Mouse (Mus musculus) neural tube, embryonic 13.5 days (tissue): ENCODE data around the gene Pigl. TPM values are rescaled to one million over a fixed set of nuclear protein-coding genes. Genes with fewer than 3 reads are reported as not detected.
A peak's percentile ranks its signal among the peaks of the same experiment; 100 is the strongest.

Experiments used
- ATAC-seq: fragments of 200-750 bp; cut with Nextera tagmentation; 2 replicates; pipeline ENCODE4 v1.8.0; 2017; ENCODE audit warnings: low read depth, mild to moderate bottlenecking, moderate TSS enrichment, moderate library complexity
- H3K27ac ChIP-seq: fragments of 300-500 bp; sonication (generic); replicated peaks from 2 replicates; pipeline ENCODE4 v1.5.1; 2015; ENCODE audit warnings: moderate library complexity, mild to moderate bottlenecking, inconsistent platforms
- H3K27me3 ChIP-seq: fragments of 300-500 bp; sonication (generic); 2 replicates; pipeline ENCODE4 v1.6.1; 2015; ENCODE audit warnings: mild to moderate bottlenecking, inconsistent platforms
- H3K36me3 ChIP-seq: fragments of 300-500 bp; sonication (generic); 2 replicates; pipeline ENCODE4 v1.6.1; 2015; ENCODE audit warnings: mild to moderate bottlenecking, inconsistent platforms
- H3K4me1 ChIP-seq: fragments of 300-500 bp; sonication (generic); replicated peaks from 2 replicates; pipeline ENCODE4 v1.6.1; 2015; ENCODE audit warnings: inconsistent platforms
- H3K4me2 ChIP-seq: fragments of 300-500 bp; sonication (generic); 2 replicates; pipeline ENCODE4 v1.6.1; 2015; ENCODE audit warnings: inconsistent platforms, mild to moderate bottlenecking, moderate library complexity
- H3K4me3 ChIP-seq: fragments of 300-500 bp; sonication (generic); 2 replicates; pipeline ENCODE4 v1.5.1; 2015; ENCODE audit warnings: mild to moderate bottlenecking, inconsistent platforms
- H3K9ac ChIP-seq: fragments of 300-500 bp; sonication (generic); 2 replicates; pipeline ENCODE4 v1.6.1; 2015; ENCODE audit warnings: moderate library complexity, mild to moderate bottlenecking, inconsistent platforms
- H3K9me3 ChIP-seq: fragments of 300-500 bp; sonication (generic); 2 replicates; pipeline ENCODE4 v1.6.1; 2016; ENCODE audit warnings: inconsistent platforms
- WGBS: fragments of 180-500 bp; shearing (Covaris S2); methylation state at CpG from one replicate; pipeline ENCODE4 v1.1.7; 2015; 5-methylcytosine and 5-hydroxymethylcytosine counted together
- polyA plus RNA-seq: library from polyadenylated mRNA; unstranded; fragments of >200 nt; fragmentation: Nextera tagmentation; extraction: Ambion mirVana; gene quantifications from 2 replicates; pipeline ENCODE4 v1.2.1, GENCODE M21; 2015

The Pigl gene
- polyA plus RNA-seq, 1 experiment from 2014 or later = 7.7 TPM

- H3K4me3 ChIP-seq = peak overlapping the region; percentile 77
- ATAC-seq = no peak
- 0 out of 2 replicates have a peak, but pooled peaks cover 3% of the 10 kb centered on the region for H3K27me3 ChIP-seq
- H3K36me3 ChIP-seq = peaks cover 16% of the 10 kb centered on the region
- peaks cover 17% of the 10 kb centered on the region for H3K4me1 ChIP-seq
- H3K9me3 ChIP-seq = no peaks in the 10 kb centered on the region
- WGBS = 15% methylated on average over 7 of the region's 7 CpGs
- H3K27ac ChIP-seq = no peak overlapping the region
- peak overlapping the region; percentile 66 for H3K4me2 ChIP-seq
- H3K9ac ChIP-seq = peak overlapping the region; percentile 93
Measured at GRCm38 (mm10) chr11:62537590-62537989, 79.3 kb downstream of the Pigl start.

- peak overlapping the region; percentile 77 for H3K4me3 ChIP-seq
- H3K4me1 ChIP-seq = peaks cover 17% of the 10 kb centered on the region
- peak overlapping the region; percentile 66 for H3K4me2 ChIP-seq
- peak overlapping the region; percentile 93 for H3K9ac ChIP-seq
- peaks cover 8% of the 10 kb centered on the region; the same call in 1 of the 2 replicates for H3K36me3 ChIP-seq
- 0 out of 2 replicates have a peak, but pooled peaks cover 3% of the 10 kb centered on the region for H3K27me3 ChIP-seq
- H3K9me3 ChIP-seq = no peaks in the 10 kb centered on the region
- ATAC-seq = peak; percentile 87
- H3K27ac ChIP-seq = peak overlapping the region; percentile 82
- under 1% methylated on average over 61 of the region's 73 CpGs for WGBS
Measured at GRCm38 (mm10) chr11:62538321-62539088, 80.2 kb downstream of the Pigl start.

GRCm38 (mm10) chr11:62539089-62539890 is 81.0 kb downstream of the Pigl start, which contains the start of gene Cenpv:
Cenpv (minus strand) TSS chr11:62539261.
- peak within 1 kb of the TSS; percentile 93 for H3K9ac ChIP-seq
- peak within 1 kb of the TSS; percentile 77 for H3K4me3 ChIP-seq
- H3K4me1 ChIP-seq = peaks cover 17% of the 10 kb centered on the region
- WGBS = 8% methylated on average over 39 of the region's 57 CpGs
- peak within 1 kb of the TSS; percentile 82 for H3K27ac ChIP-seq
- H3K36me3 ChIP-seq = peaks cover 5% of the 10 kb centered on the region; the same call in 1 of the 2 replicates
- H3K4me2 ChIP-seq = peak within 1 kb of the TSS; percentile 66
- H3K27me3 ChIP-seq = 0 out of 2 replicates have a peak, but pooled peaks cover 3% of the 10 kb centered on the region
- peak; percentile 82 for ATAC-seq
- no peaks in the 10 kb centered on the region for H3K9me3 ChIP-seq

GRCm38 (mm10) chr11:62540167-62540566 is 81.9 kb downstream of the Pigl start:
- peaks cover 4% of the 10 kb centered on the region; the same call in 1 of the 2 replicates for H3K36me3 ChIP-seq
- H3K4me2 ChIP-seq = no peak overlapping the region
- ATAC-seq = no peak
- no peaks in the 10 kb centered on the region for H3K9me3 ChIP-seq
- no peak overlapping the region for H3K27ac ChIP-seq
- 0 out of 2 replicates have a peak, but pooled peaks cover 3% of the 10 kb centered on the region for H3K27me3 ChIP-seq
- H3K4me3 ChIP-seq = no peak overlapping the region
- peaks cover 17% of the 10 kb centered on the region for H3K4me1 ChIP-seq
- H3K9ac ChIP-seq = no peak overlapping the region
- 87% methylated on average over 7 of the region's 7 CpGs for WGBS

DNA sequence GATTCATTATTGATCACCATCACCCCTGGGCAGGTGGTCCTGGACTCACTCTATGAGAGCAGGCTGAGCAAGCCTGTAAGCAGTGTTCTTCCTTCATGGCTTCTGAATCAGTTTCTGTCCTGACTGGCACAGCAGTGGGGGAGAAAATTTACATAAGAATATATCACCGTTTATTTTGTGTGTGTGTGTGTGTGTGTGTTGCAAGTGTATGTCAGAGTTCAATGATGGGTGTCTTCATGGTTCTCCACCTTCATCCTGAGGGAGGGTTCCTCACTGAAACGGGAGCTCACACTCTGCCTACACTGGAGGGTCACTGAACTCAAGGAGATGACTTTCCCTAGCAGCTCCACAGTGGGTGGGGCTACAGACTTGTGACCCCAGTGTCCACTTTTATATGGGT is 82.7 kb downstream of the Pigl start:
- Histone ChIP-seq H3K4me1 (peaks cover 17% of the 10 kb centered on the region), H3K27ac (no peak overlapping the region), H3K4me3 (no peak overlapping the region), H3K9me3 (no peaks in the 10 kb centered on the region), H3K9ac (no peak overlapping the region), H3K27me3 (0 out of 2 replicates have a peak, but pooled peaks cover 3% of the 10 kb centered on the region), H3K36me3 (no peaks in the 10 kb centered on the region), H3K4me2 (no peak overlapping the region)
- no peak for ATAC-seq
- WGBS = 60% methylated on average over 2 of the region's 2 CpGs

- Histone ChIP-seq H3K4me2 (no peak overlapping the region), H3K9ac (no peak overlapping the region), H3K4me3 (no peak overlapping the region), H3K36me3 (no peaks in the 10 kb centered on the region), H3K9me3 (no peaks in the 10 kb centered on the region), H3K27ac (no peak overlapping the region), H3K27me3 (0 out of 2 replicates have a peak, but pooled peaks cover 3% of the 10 kb centered on the region), H3K4me1 (peaks cover 17% of the 10 kb centered on the region)
- WGBS = 85% methylated on average over 8 of the region's 8 CpGs
- ATAC-seq = no peak
Measured at GRCm38 (mm10) chr11:62541581-62541980, 83.3 kb downstream of the Pigl start.

GRCm38 (mm10) chr11:62543991-62544390 is 85.7 kb downstream of the Pigl start:
- 90% methylated on average over 3 of the region's 3 CpGs for WGBS
- 0 out of 2 replicates have a peak, but pooled peaks cover 3% of the 10 kb centered on the region for H3K27me3 ChIP-seq
- no peak overlapping the region for H3K4me3 ChIP-seq
- H3K9ac ChIP-seq = no peak overlapping the region
- H3K36me3 ChIP-seq = no peaks in the 10 kb centered on the region
- H3K27ac ChIP-seq = no peak overlapping the region
- no peak for ATAC-seq
- H3K4me2 ChIP-seq = no peak overlapping the region
- peaks cover 7% of the 10 kb centered on the region for H3K4me1 ChIP-seq
- H3K9me3 ChIP-seq = no peaks in the 10 kb centered on the region

DNA sequence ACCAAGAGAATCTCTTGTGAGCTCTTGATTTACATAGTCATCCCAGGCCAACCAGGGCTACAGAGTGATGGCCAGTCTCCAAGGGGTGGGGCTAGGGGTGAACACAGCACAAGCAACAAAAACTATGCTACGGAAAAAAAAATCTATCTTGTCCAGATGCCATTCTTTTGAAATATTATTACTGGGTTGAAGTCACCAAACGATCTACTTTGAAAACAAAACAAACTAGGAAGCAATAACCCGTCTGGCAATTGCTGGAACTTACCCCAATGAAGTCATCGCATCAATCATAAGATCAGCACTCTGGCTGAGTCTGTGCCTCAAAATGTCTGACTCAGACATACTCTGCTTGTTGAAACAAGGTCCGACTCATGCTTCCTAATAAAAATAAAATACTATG is 91.5 kb downstream of the Pigl start:
- ATAC-seq = no peak
- 18% methylated on average over 5 of the region's 5 CpGs for WGBS

GRCm38 (mm10) chr11:62550227-62550685 is 92.0 kb downstream of the Pigl start:
- peaks cover 23% of the 10 kb centered on the region for H3K36me3 ChIP-seq
- no peaks in the 10 kb centered on the region for H3K9me3 ChIP-seq
- peak overlapping the region; percentile 65 for H3K4me3 ChIP-seq
- peak overlapping the region; percentile 95 for H3K9ac ChIP-seq
- H3K4me1 ChIP-seq = peaks cover 40% of the 10 kb centered on the region
- no peaks in the 10 kb centered on the region for H3K27me3 ChIP-seq
- 1% methylated on average over 11 of the region's 11 CpGs for WGBS
- peak overlapping the region; percentile 99 for H3K27ac ChIP-seq
- ATAC-seq = peak; percentile 45
- peak overlapping the region; percentile 83 for H3K4me2 ChIP-seq

More for the DNA sequence above, 91.5 kb downstream of the Pigl start:
- Histone ChIP-seq H3K9ac (peak overlapping the region; percentile 95), H3K4me1 (peaks cover 35% of the 10 kb centered on the region), H3K27ac (peak overlapping the region; percentile 99), H3K27me3 (no peaks in the 10 kb centered on the region), H3K9me3 (no peaks in the 10 kb centered on the region), H3K4me2 (peak overlapping the region; percentile 83), H3K4me3 (peak overlapping the region; percentile 65), H3K36me3 (peaks cover 18% of the 10 kb centered on the region)

DNA sequence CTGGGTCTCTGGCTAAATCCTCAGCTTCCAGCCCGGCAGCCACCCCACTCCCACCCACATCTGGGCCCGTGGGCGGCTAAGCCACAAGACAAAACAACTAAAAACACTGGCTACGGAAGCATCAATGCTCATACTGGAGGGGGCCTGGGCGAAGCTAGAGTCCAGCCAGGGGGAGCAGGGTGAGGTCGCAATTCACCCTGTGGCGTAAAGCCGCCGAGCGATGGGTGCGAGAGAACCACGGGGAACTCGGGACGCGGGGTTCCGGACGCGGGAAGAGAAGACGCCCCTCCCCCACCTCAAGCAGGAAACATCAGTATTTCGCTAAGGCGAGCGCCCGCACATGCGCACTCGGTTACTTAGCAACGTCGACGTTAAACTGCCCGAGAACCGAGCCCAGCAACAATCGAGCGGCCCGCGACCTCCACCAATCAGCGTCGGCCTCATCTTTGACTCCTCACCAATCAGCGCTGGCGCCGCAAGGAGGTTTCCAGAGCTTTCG is 92.5 kb downstream of the Pigl start, which contains the start of gene Ubb:
Ubb (plus strand) TSS at position 445 of the 499 bp plus-strand sequence.
- under 1% methylated on average over 40 of the region's 40 CpGs for WGBS
- Histone ChIP-seq H3K27me3 (no peaks in the 10 kb centered on the region), H3K9ac (peak within 1 kb of the TSS; percentile 95), H3K9me3 (no peaks in the 10 kb centered on the region), H3K4me1 (peaks cover 45% of the 10 kb centered on the region), H3K4me2 (peak within 1 kb of the TSS; percentile 83), H3K27ac (peak within 1 kb of the TSS; percentile 99), H3K4me3 (peak within 1 kb of the TSS; percentile 65), H3K36me3 (peaks cover 28% of the 10 kb centered on the region)
- ATAC-seq = peak; percentile 98

- Histone ChIP-seq H3K4me2 (peak overlapping the region; percentile 83), H3K4me3 (peak overlapping the region; percentile 65), H3K4me1 (peaks cover 49% of the 10 kb centered on the region), H3K36me3 (peaks cover 29% of the 10 kb centered on the region), H3K27ac (peak overlapping the region; percentile 90), H3K9ac (peak overlapping the region; percentile 87), H3K27me3 (no peaks in the 10 kb centered on the region), H3K9me3 (no peaks in the 10 kb centered on the region)
- under 1% methylated on average over 58 of the region's 58 CpGs for WGBS
- ATAC-seq = peak; percentile 86
Measured at GRCm38 (mm10) chr11:62551226-62552119, 93.2 kb downstream of the Pigl start.
